In genomic region chr11:57012287-57012921, GRCm38 (mm10) we compare ENCODE assay signal across 11 mouse cellular contexts. TPM values are rescaled to one million over a fixed set of nuclear protein-coding genes. Genes with fewer than 3 reads are reported as not detected.
A peak's percentile ranks its signal among the peaks of the same experiment; 100 is the strongest.
DNase-seq lines count a peak whose midpoint lies in the region; ATAC-seq and TF ChIP-seq lines count a peak whose summit lies in the region.
"Had no signal": no experiment of that assay in that cellular context is flagged by ENCODE, and none has a peak within 500 bp of the region (broad histone marks: within the 10 kb centered on the region; RNA-seq: fewer than 3 reads in every experiment).

No protein-coding gene starts in this region.

- H3K36me3 ChIP-seq in heart, embryonic 11.5 days (ENCODE audit: control insufficient read depth, insufficient read depth, low read length) = no peaks in the 10 kb centered on the region
- no peaks in the 10 kb centered on the region for H3K36me3 ChIP-seq in heart, adult 2 months (ENCODE audit: control insufficient read depth, insufficient read depth, low read length)
- H3K36me3 ChIP-seq in limb, embryonic 13.5 days = no peaks in the 10 kb centered on the region
- H3K36me3 ChIP-seq in stomach, postnatal 0 days (ENCODE audit: control insufficient read depth, insufficient read depth, low read length) = no peaks in the 10 kb centered on the region

- H3K9ac ChIP-seq in heart, embryonic 11.5 days (ENCODE audit: low read depth, low read length) = no peak overlapping the region
- H3K9ac ChIP-seq in heart, adult 2 months (ENCODE audit: low read depth, low read length) = no peak overlapping the region
- no peak overlapping the region for H3K9ac ChIP-seq in limb, embryonic 13.5 days
- no peak overlapping the region for H3K9ac ChIP-seq in stomach, postnatal 0 days (ENCODE audit: low read length)

- H3K4me1 ChIP-seq in heart, embryonic 11.5 days (ENCODE audit: control insufficient read depth, insufficient read depth, low read length) = peaks cover 8% of the 10 kb centered on the region
- no peaks in the 10 kb centered on the region; the same call in 1 of the 2 replicates for H3K4me1 ChIP-seq in heart, adult 2 months (ENCODE audit: control insufficient read depth, insufficient read depth, low read length)
- peaks cover 6% of the 10 kb centered on the region; the same call in 1 of the 2 replicates for H3K4me1 ChIP-seq in limb, embryonic 13.5 days
- H3K4me1 ChIP-seq in stomach, postnatal 0 days (replicated peaks; ENCODE audit: control insufficient read depth, insufficient read depth) = no peaks in the 10 kb centered on the region

- no peaks in the 10 kb centered on the region for H3K9me3 ChIP-seq in heart, embryonic 11.5 days (replicated peaks; ENCODE audit: control insufficient read depth, low read length)
- no peaks in the 10 kb centered on the region for H3K9me3 ChIP-seq in limb, embryonic 13.5 days
- H3K9me3 ChIP-seq in stomach, postnatal 0 days (ENCODE audit: control insufficient read depth, low read length) = no peaks in the 10 kb centered on the region

- H3K4me3 ChIP-seq in heart, embryonic 11.5 days (ENCODE audit: low read depth, low read length) = peak overlapping the region; percentile 34
- no peak overlapping the region for H3K4me3 ChIP-seq in heart, adult 2 months
- H3K4me3 ChIP-seq in limb, embryonic 13.5 days = peak overlapping the region; percentile 21; the same call in 1 of the 2 replicates
- no peak overlapping the region for H3K4me3 ChIP-seq in stomach, postnatal 0 days (ENCODE audit: low read depth, low read length)

- intact Hi-C loops in heart, adult 2 months (cut with DNase I) = no loop called here

- TF ChIP-seq POLR2A in heart, adult 2 months (IDR thresholded peaks at IDR 0.05; ENCODE audit: insufficient read depth, low read depth, low read length) = no peak

- H3K27ac ChIP-seq in heart, embryonic 11.5 days (ENCODE audit: low read depth, low read length) = no peak overlapping the region
- no peak overlapping the region for H3K27ac ChIP-seq in heart, adult 2 months
- H3K27ac ChIP-seq in limb, embryonic 13.5 days = no peak overlapping the region
- no peak overlapping the region for H3K27ac ChIP-seq in stomach, postnatal 0 days (replicated peaks)

- no peak for TF ChIP-seq EP300 in heart, adult 2 months (IDR thresholded peaks at IDR 0.05; ENCODE audit: insufficient read depth, low read depth, low read length)
- TF ChIP-seq EP300 in stomach, postnatal 0 days (optimal IDR thresholded peaks at IDR 0.05) = no peak

- 47% methylated on average over 13 of the region's 13 CpGs for WGBS in heart, embryonic 11.5 days (ENCODE audit: insufficient replicate concordance)
- WGBS in heart, adult 2 months = 54% methylated on average over 13 of the region's 13 CpGs
- WGBS in limb, embryonic 13.5 days = 41% methylated on average over 13 of the region's 13 CpGs
- WGBS in stomach, postnatal 0 days = 26% methylated on average over 10 of the region's 13 CpGs

- H3K4me2 ChIP-seq in heart, embryonic 11.5 days = peak overlapping the region; percentile 64
- peak overlapping the region; percentile 54 for H3K4me2 ChIP-seq in limb, embryonic 13.5 days (replicated peaks)
- peak overlapping the region; percentile 35; the same call in 1 of the 2 replicates for H3K4me2 ChIP-seq in stomach, postnatal 0 days (replicated peaks; ENCODE audit: low read depth)

- H3K79me2 ChIP-seq in heart, adult 2 months (replicated peaks; ENCODE audit: control insufficient read depth, insufficient read depth, low read length) = no peaks in the 10 kb centered on the region

- DNase-seq in heart, adult 2 months = no peak
- DNase-seq in right cerebral cortex, postnatal 10 days (ENCODE audit: low spot score in 2 of 2) = peak; percentile 35 to 50
- DNase-seq in right cerebral cortex, postnatal 25 days = no peak
- no peak for DNase-seq in stomach, postnatal 0 days (ENCODE audit: low spot score)
- no peak for DNase-seq in spleen, postnatal 4 days (ENCODE audit: low spot score in 2 of 2)
- DNase-seq in adrenal gland, adult 8-10 months = no peak
- DNase-seq: kidney, adult 18-20 months; liver had no signal

- H3K27me3 ChIP-seq in heart, embryonic 11.5 days (ENCODE audit: control insufficient read depth, insufficient read depth, low read length) = peaks cover 8% of the 10 kb centered on the region; the same call in 1 of the 2 replicates
- H3K27me3 ChIP-seq in heart, adult 2 months (ENCODE audit: control insufficient read depth, insufficient read depth, low read length) = no peaks in the 10 kb centered on the region
- peaks cover 36% of the 10 kb centered on the region for H3K27me3 ChIP-seq in limb, embryonic 13.5 days
- no peaks in the 10 kb centered on the region for H3K27me3 ChIP-seq in stomach, postnatal 0 days (ENCODE audit: control insufficient read depth, insufficient read depth, low read length)
- H3K27me3 ChIP-seq: Patski had no signal

- no peak for TF ChIP-seq CTCF in heart, adult 2 months (IDR thresholded peaks at IDR 0.05)
- no peak for TF ChIP-seq CTCF in stomach, postnatal 0 days (IDR thresholded peaks at IDR 0.05; ENCODE audit: low read depth)

- no peak for ATAC-seq in heart, embryonic 11.5 days (replicated peaks; ENCODE audit: insufficient number of reproducible peaks, low FRiP score, low TSS enrichment)
- ATAC-seq in limb, embryonic 13.5 days (ENCODE audit: low FRiP score, low read depth) = no peak
- no peak for ATAC-seq in stomach, postnatal 0 days (ENCODE audit: low FRiP score, low TSS enrichment)
- ATAC-seq: Patski had no signal

RNA-seq across cellular contexts. Expression of gene Gria1, which starts 1.2 kb away (rescaled TPM):
- polyA plus RNA-seq in heart, embryonic 11.5 days (2014; fragmentation: Nextera tagmentation; extraction: Ambion mirVana) = 1.1 and 1.4 TPM in 2 replicates
- total RNA-seq in heart, adult 2 months (2021) = under 1 TPM; 0.14 to 0.16 TPM
- polyA plus RNA-seq in heart, adult 2 months (2012; rRNA removed) = 0.29 and 0.44 TPM in 2 replicates
- 1.6 and 2.5 TPM in 2 replicates for polyA plus RNA-seq in limb, embryonic 13.5 days (2015; fragmentation: Nextera tagmentation; extraction: Ambion mirVana)
- polyA plus RNA-seq in stomach, postnatal 0 days (2015; fragmentation: Nextera tagmentation; extraction: Ambion mirVana) = 0.63 and 0.91 TPM in 2 replicates
- total RNA-seq in adrenal gland, adult 8-10 months (2022) = under 1 TPM; 0.34 to 0.91 (median 0.65) TPM

Comparison
In these comparisons a context has a peak if more than half of its experiments do, and no peak if none do; other contexts are left out.
1. H3K4me3 ChIP-seq: peak in heart, embryonic 11.5 days (single experiment) and limb, embryonic 13.5 days (single experiment); none in heart, adult 2 months (single experiment) and stomach, postnatal 0 days (single experiment).
2. DNase-seq: peak in right cerebral cortex, postnatal 10 days (2 of 2); none in heart, adult 2 months (0 of 2), right cerebral cortex, postnatal 25 days (single experiment), stomach, postnatal 0 days (single experiment), spleen, postnatal 4 days (0 of 2) and adrenal gland, adult 8-10 months (single experiment).
3. Peak in every context shown above with its lines, with median percentiles within 50 percentile points of each other: H3K4me2 ChIP-seq.